Mouse (Mus musculus) adrenal gland, adult 8-10 months (tissue): ENCODE data around the gene Cmtm5. TPM values are rescaled to one million over a fixed set of nuclear protein-coding genes. Genes with fewer than 3 reads are reported as not detected.
A peak's percentile ranks its signal among the peaks of the same experiment; 100 is the strongest.
"Not testable (repeated sequence)": the region's sequence is repeated elsewhere in the genome, so short reads cannot be mapped to it uniquely, and the experiment has no call there.

Experiments
- DNase-seq: peaks from one replicate; pipeline ENCODE4 v3.0.0; 2022
- total RNA-seq, 4 experiments: library from RNA; stranded (reverse); gene quantifications; 2 replicates each; pipeline ENCODE4 v1.2.4; 2022

Cmtm5 gene
- total RNA-seq, 4 experiments from 2014 or later: 0.42 to 0.67 (median 0.60) TPM

GRCm38 (mm10) chr14:54936831-54937160 is 735 bp downstream of the Cmtm5 start:
- DNase-seq: no peak

- no peak for DNase-seq
Observed at GRCm38 (mm10) chr14:54937361-54938182, 1.5 kb downstream of the Cmtm5 start.

GRCm38 (mm10) chr14:54938431-54939219 is 2.6 kb downstream of the Cmtm5 start:
- DNase-seq: no peak

- DNase-seq: peak; percentile 40
Observed at GRCm38 (mm10) chr14:54939434-54940175, 3.5 kb downstream of the Cmtm5 start.

- DNase-seq: no peak
Observed at GRCm38 (mm10) chr14:54940176-54940530, 4.1 kb downstream of the Cmtm5 start.

GRCm38 (mm10) chr14:54941024-54941978 is 5.2 kb downstream of the Cmtm5 start:
- no peak for DNase-seq

- no peak for DNase-seq
Observed at GRCm38 (mm10) chr14:54942479-54942878, 6.4 kb downstream of the Cmtm5 start.

- no peak for DNase-seq
Observed at GRCm38 (mm10) chr14:54943971-54944370, 7.9 kb downstream of the Cmtm5 start.

GRCm38 (mm10) chr14:54944939-54945338 is 8.9 kb downstream of the Cmtm5 start:
- no peak for DNase-seq

GRCm38 (mm10) chr14:54945975-54946704 is 10.1 kb downstream of the Cmtm5 start:
- no peak for DNase-seq

GRCm38 (mm10) chr14:54947008-54947407 is 10.9 kb downstream of the Cmtm5 start:
- DNase-seq: not testable (repeated sequence)

- DNase-seq: no peak
Observed at GRCm38 (mm10) chr14:54948781-54949180, 12.7 kb downstream of the Cmtm5 start.

GRCm38 (mm10) chr14:54950493-54950892 is 14.4 kb downstream of the Cmtm5 start:
- no peak for DNase-seq

GRCm38 (mm10) chr14:54951587-54951986 is 15.5 kb downstream of the Cmtm5 start:
- DNase-seq: no peak

GRCm38 (mm10) chr14:54953664-54954206 is 17.7 kb downstream of the Cmtm5 start:
- DNase-seq: no peak

GRCm38 (mm10) chr14:54954474-54954873 is 18.4 kb downstream of the Cmtm5 start:
- no peak for DNase-seq

- DNase-seq: no peak
Observed at GRCm38 (mm10) chr14:54955481-54955880, 19.4 kb downstream of the Cmtm5 start.

- DNase-seq: no peak
Observed at GRCm38 (mm10) chr14:54956533-54956932, 20.5 kb downstream of the Cmtm5 start.

GRCm38 (mm10) chr14:54958503-54958902 is 22.4 kb downstream of the Cmtm5 start:
- DNase-seq: no peak

- DNase-seq: no peak
Observed at GRCm38 (mm10) chr14:54959197-54959596, 23.1 kb downstream of the Cmtm5 start.
